Mouse (Mus musculus): Measurements from ENCODE around the gene Hbp1. TPM values are rescaled to one million over a fixed set of nuclear protein-coding genes. Genes with fewer than 3 reads are reported as not detected.

The Hbp1 gene
- polyA plus RNA-seq, 1 experiment from 2014 or later = 128 TPM

- WGBS = 82% methylated on average over 2 of the region's 2 CpGs
- Histone ChIP-seq H3K4me3 (ENCODE audit: low read length) (no peak overlapping the region), H3K4me1 (ENCODE audit: control insufficient read depth, insufficient read depth, low read length) (0 out of 2 replicates have a peak, but pooled peaks cover 6% of the 10 kb centered on the region), H3K36me3 (ENCODE audit: control insufficient read depth, insufficient read depth, low read length) (peaks cover 39% of the 10 kb centered on the region), H3K9ac (ENCODE audit: low read depth, low read length) (no peak overlapping the region), H3K4me2 (replicated peaks; ENCODE audit: low read depth, low read length) (no peak overlapping the region), H3K27me3 (ENCODE audit: control insufficient read depth, insufficient read depth, low read length) (no peaks in the 10 kb centered on the region), H3K9me3 (ENCODE audit: control insufficient read depth, low read length) (no peaks in the 10 kb centered on the region), H3K27ac (ENCODE audit: low read depth, low read length) (no peak overlapping the region)
- ATAC-seq (ENCODE audit: low FRiP score, low TSS enrichment) = no peak
These were observed 5.9 kb downstream of the Hbp1 start for GRCm38 (mm10) chr12:31944405-31944804.

GRCm38 (mm10) chr12:31943020-31943654, 7.2 kb downstream of the Hbp1 start:
- H3K4me3 ChIP-seq (ENCODE audit: low read length) = no peak overlapping the region
- no peak overlapping the region for H3K4me2 ChIP-seq (replicated peaks; ENCODE audit: low read depth, low read length)
- WGBS = 93% methylated on average over 4 of the region's 4 CpGs
- H3K9ac ChIP-seq (ENCODE audit: low read depth, low read length) = no peak overlapping the region
- no peak overlapping the region for H3K27ac ChIP-seq (ENCODE audit: low read depth, low read length)
- peaks cover 52% of the 10 kb centered on the region for H3K36me3 ChIP-seq (ENCODE audit: control insufficient read depth, insufficient read depth, low read length)
- no peaks in the 10 kb centered on the region for H3K9me3 ChIP-seq (ENCODE audit: control insufficient read depth, low read length)
- ATAC-seq (ENCODE audit: low FRiP score, low TSS enrichment) = no peak
- 0 out of 2 replicates have a peak, but pooled peaks cover 3% of the 10 kb centered on the region for H3K4me1 ChIP-seq (ENCODE audit: control insufficient read depth, insufficient read depth, low read length)
- no peaks in the 10 kb centered on the region for H3K27me3 ChIP-seq (ENCODE audit: control insufficient read depth, insufficient read depth, low read length)

GRCm38 (mm10) chr12:31939026-31939425, 11.3 kb downstream of the Hbp1 start:
- Histone ChIP-seq H3K9me3 (ENCODE audit: control insufficient read depth, low read length) (no peaks in the 10 kb centered on the region), H3K9ac (ENCODE audit: low read depth, low read length) (no peak overlapping the region), H3K27ac (ENCODE audit: low read depth, low read length) (no peak overlapping the region), H3K4me2 (replicated peaks; ENCODE audit: low read depth, low read length) (no peak overlapping the region), H3K4me3 (ENCODE audit: low read length) (no peak overlapping the region), H3K4me1 (ENCODE audit: control insufficient read depth, insufficient read depth, low read length) (no peaks in the 10 kb centered on the region), H3K36me3 (ENCODE audit: control insufficient read depth, insufficient read depth, low read length) (peaks cover 88% of the 10 kb centered on the region), H3K27me3 (ENCODE audit: control insufficient read depth, insufficient read depth, low read length) (no peaks in the 10 kb centered on the region)
- ATAC-seq (ENCODE audit: low FRiP score, low TSS enrichment) = no peak

- H3K36me3 ChIP-seq (ENCODE audit: control insufficient read depth, insufficient read depth, low read length) = peaks cover 86% of the 10 kb centered on the region
- H3K4me1 ChIP-seq (ENCODE audit: control insufficient read depth, insufficient read depth, low read length) = no peaks in the 10 kb centered on the region
- H3K27ac ChIP-seq (ENCODE audit: low read depth, low read length) = no peak overlapping the region
- H3K9me3 ChIP-seq (ENCODE audit: control insufficient read depth, low read length) = no peaks in the 10 kb centered on the region
- H3K4me2 ChIP-seq (replicated peaks; ENCODE audit: low read depth, low read length) = no peak overlapping the region
- no peaks in the 10 kb centered on the region for H3K27me3 ChIP-seq (ENCODE audit: control insufficient read depth, insufficient read depth, low read length)
- no peak overlapping the region for H3K9ac ChIP-seq (ENCODE audit: low read depth, low read length)
- WGBS = 94% methylated on average over 4 of the region's 4 CpGs
- no peak for ATAC-seq (ENCODE audit: low FRiP score, low TSS enrichment)
- H3K4me3 ChIP-seq (ENCODE audit: low read length) = no peak overlapping the region
These were observed 11.8 kb downstream of the Hbp1 start for GRCm38 (mm10) chr12:31938391-31938997.

- no peaks in the 10 kb centered on the region for H3K4me1 ChIP-seq (ENCODE audit: control insufficient read depth, insufficient read depth, low read length)
- H3K9me3 ChIP-seq (ENCODE audit: control insufficient read depth, low read length) = no peaks in the 10 kb centered on the region
- H3K36me3 ChIP-seq (ENCODE audit: control insufficient read depth, insufficient read depth, low read length) = peaks cover 86% of the 10 kb centered on the region
- no peaks in the 10 kb centered on the region for H3K27me3 ChIP-seq (ENCODE audit: control insufficient read depth, insufficient read depth, low read length)
- no peak overlapping the region for H3K4me3 ChIP-seq (ENCODE audit: low read length)
- H3K9ac ChIP-seq (ENCODE audit: low read depth, low read length) = no peak overlapping the region
- H3K4me2 ChIP-seq (replicated peaks; ENCODE audit: low read depth, low read length) = no peak overlapping the region
- WGBS = 90% methylated on average over 3 of the region's 3 CpGs
- no peak overlapping the region for H3K27ac ChIP-seq (ENCODE audit: low read depth, low read length)
- no peak for ATAC-seq (ENCODE audit: low FRiP score, low TSS enrichment)
These were observed 12.7 kb downstream of the Hbp1 start for GRCm38 (mm10) chr12:31937613-31938012.

GRCm38 (mm10) chr12:31936657-31937300, 13.6 kb downstream of the Hbp1 start:
- no peak overlapping the region for H3K27ac ChIP-seq (ENCODE audit: low read depth, low read length)
- no peaks in the 10 kb centered on the region for H3K4me1 ChIP-seq (ENCODE audit: control insufficient read depth, insufficient read depth, low read length)
- no peak overlapping the region for H3K4me2 ChIP-seq (replicated peaks; ENCODE audit: low read depth, low read length)
- 33% methylated on average over 6 of the region's 6 CpGs for WGBS
- H3K36me3 ChIP-seq (ENCODE audit: control insufficient read depth, insufficient read depth, low read length) = peaks cover 87% of the 10 kb centered on the region
- no peak overlapping the region for H3K4me3 ChIP-seq (ENCODE audit: low read length)
- H3K27me3 ChIP-seq (ENCODE audit: control insufficient read depth, insufficient read depth, low read length) = no peaks in the 10 kb centered on the region
- H3K9ac ChIP-seq (ENCODE audit: low read depth, low read length) = no peak overlapping the region
- no peaks in the 10 kb centered on the region for H3K9me3 ChIP-seq (ENCODE audit: control insufficient read depth, low read length)
- ATAC-seq (ENCODE audit: low FRiP score, low TSS enrichment) = no peak

GRCm38 (mm10) chr12:31931818-31932217, 18.5 kb downstream of the Hbp1 start:
- 100% methylated on average over 3 of the region's 3 CpGs for WGBS
- Histone ChIP-seq H3K4me1 (ENCODE audit: control insufficient read depth, insufficient read depth, low read length) (no peaks in the 10 kb centered on the region), H3K27ac (ENCODE audit: low read depth, low read length) (no peak overlapping the region), H3K4me3 (ENCODE audit: low read length) (no peak overlapping the region), H3K9me3 (ENCODE audit: control insufficient read depth, low read length) (no peaks in the 10 kb centered on the region), H3K27me3 (ENCODE audit: control insufficient read depth, insufficient read depth, low read length) (no peaks in the 10 kb centered on the region), H3K36me3 (ENCODE audit: control insufficient read depth, insufficient read depth, low read length) (peaks cover 82% of the 10 kb centered on the region), H3K9ac (ENCODE audit: low read depth, low read length) (no peak overlapping the region), H3K4me2 (replicated peaks; ENCODE audit: low read depth, low read length) (no peak overlapping the region)
- ATAC-seq (ENCODE audit: low FRiP score, low TSS enrichment) = no peak

GRCm38 (mm10) chr12:31928498-31928897, 21.8 kb downstream of the Hbp1 start:
- Histone ChIP-seq H3K9ac (ENCODE audit: low read depth, low read length) (no peak overlapping the region), H3K27ac (ENCODE audit: low read depth, low read length) (no peak overlapping the region), H3K9me3 (ENCODE audit: control insufficient read depth, low read length) (no peaks in the 10 kb centered on the region), H3K4me1 (ENCODE audit: control insufficient read depth, insufficient read depth, low read length) (no peaks in the 10 kb centered on the region), H3K27me3 (ENCODE audit: control insufficient read depth, insufficient read depth, low read length) (no peaks in the 10 kb centered on the region), H3K4me2 (replicated peaks; ENCODE audit: low read depth, low read length) (no peak overlapping the region), H3K4me3 (ENCODE audit: low read length) (no peak overlapping the region), H3K36me3 (ENCODE audit: control insufficient read depth, insufficient read depth, low read length) (peaks cover 78% of the 10 kb centered on the region)
- 78% methylated on average over 3 of the region's 3 CpGs for WGBS
- no peak for ATAC-seq (ENCODE audit: low FRiP score, low TSS enrichment)

- peaks cover 62% of the 10 kb centered on the region for H3K36me3 ChIP-seq (ENCODE audit: control insufficient read depth, insufficient read depth, low read length)
These were observed 23.7 kb downstream of the Hbp1 start for GRCm38 (mm10) chr12:31926661-31927061.

More at GRCm38 (mm10) chr12:31926661-31927061, 23.7 kb downstream of the Hbp1 start:
- 64% methylated on average over 4 of the region's 4 CpGs for WGBS
- Histone ChIP-seq H3K4me2 (replicated peaks; ENCODE audit: low read depth, low read length) (no peak overlapping the region), H3K9me3 (ENCODE audit: control insufficient read depth, low read length) (no peaks in the 10 kb centered on the region), H3K9ac (ENCODE audit: low read depth, low read length) (no peak overlapping the region), H3K4me1 (ENCODE audit: control insufficient read depth, insufficient read depth, low read length) (no peaks in the 10 kb centered on the region), H3K4me3 (ENCODE audit: low read length) (no peak overlapping the region), H3K27me3 (ENCODE audit: control insufficient read depth, insufficient read depth, low read length) (no peaks in the 10 kb centered on the region), H3K27ac (ENCODE audit: low read depth, low read length) (no peak overlapping the region)
- ATAC-seq (ENCODE audit: low FRiP score, low TSS enrichment) = peak; percentile 76; the same call in 1 of the 2 replicates
